Mouse (Mus musculus) liver, embryonic 18 days (tissue): ENCODE data around the gene Unc79. TPM values are rescaled to one million over a fixed set of nuclear protein-coding genes. Genes with fewer than 3 reads are reported as not detected.

Experiments used
- polyA plus RNA-seq: library from polyadenylated mRNA; depleted of rRNA; stranded (reverse); fragments of >200 nt; gene quantifications from 2 replicates; pipeline ENCODE4 v1.2.3, GENCODE M21; 2012; rRNA removed

Unc79 gene
- 0.08 and 0.10 TPM in 2 replicates for polyA plus RNA-seq

DNA sequence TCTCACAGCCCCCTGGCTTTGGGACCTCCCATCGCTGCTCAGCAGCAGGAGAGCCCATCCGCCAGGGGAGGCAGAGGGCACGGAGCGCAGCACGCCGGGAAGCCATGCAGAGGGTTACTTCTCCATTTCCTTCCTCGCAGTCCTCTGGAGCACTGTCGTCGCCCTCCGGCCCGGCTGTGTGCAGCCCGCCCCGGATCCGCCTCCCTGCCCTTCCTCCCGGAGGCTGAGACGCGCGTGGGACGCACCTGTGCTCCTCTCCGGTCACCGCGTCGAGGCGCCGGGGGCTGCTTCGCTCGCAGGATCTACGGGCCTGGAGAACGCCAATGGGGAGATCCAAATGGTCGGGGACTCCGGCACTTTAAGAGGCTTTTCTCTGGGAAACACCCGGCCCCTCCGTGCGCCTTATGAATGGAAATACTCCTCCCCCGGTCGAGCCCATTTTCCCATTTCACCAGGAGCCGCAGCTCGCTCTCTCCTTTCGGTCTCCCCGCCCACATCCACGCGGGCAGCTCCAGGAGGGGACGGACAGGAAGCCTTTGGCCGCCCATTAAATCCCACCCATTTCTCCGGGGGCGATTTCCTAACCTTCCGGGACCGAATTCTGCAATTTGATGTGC, at the start of gene Unc79:
Gene Unc79, plus strand, starts transcription at position 82 of the 617 bp plus-strand sequence.

DNA sequence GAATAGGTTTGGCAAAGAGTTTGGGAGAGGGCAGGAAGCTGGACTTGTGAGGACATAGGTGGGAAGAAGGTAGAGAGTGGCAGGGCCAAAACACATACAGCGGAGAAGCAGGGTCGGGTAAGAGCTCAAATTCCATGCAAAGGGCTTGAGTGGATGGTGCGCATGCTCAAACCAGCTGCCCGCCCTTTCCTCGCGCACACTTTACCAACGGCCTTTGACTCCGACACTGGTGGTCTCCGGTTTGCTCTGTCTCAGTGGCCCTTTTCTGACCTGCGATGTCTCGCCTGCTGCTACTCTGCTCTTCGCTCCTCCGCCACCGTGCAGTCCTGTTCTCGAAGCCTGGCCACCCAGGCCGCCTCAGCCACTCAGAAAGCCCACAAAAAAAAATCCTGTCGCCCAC, 49.6 kb upstream of the Unc79 start, which contains the start of gene Cox8c:
Gene Cox8c, plus strand, starts transcription at position 226 of the 400 bp plus-strand sequence.

Other genes with a start within 250 kb of the Unc79 start
- 4.5 and 4.9 TPM in 2 replicates for gene Itpk1, start 243.9 kb upstream of the Unc79 start, polyA plus RNA-seq
- gene Moap1, start 205.2 kb upstream of the Unc79 start, polyA plus RNA-seq = 0.87 and 1.2 TPM in 2 replicates
- gene Tmem251, start 205.1 kb upstream of the Unc79 start, polyA plus RNA-seq = 1.6 and 1.7 TPM in 2 replicates
- not detected in 2 replicates for gene Gm28051, start 191.1 kb upstream of the Unc79 start, polyA plus RNA-seq
- 7.2 and 8.0 TPM in 2 replicates for gene Gon7, start 191.1 kb upstream of the Unc79 start, polyA plus RNA-seq
- gene Ubr7, start 190.9 kb upstream of the Unc79 start, polyA plus RNA-seq = 10.6 and 10.9 TPM in 2 replicates
- 4.2 and 4.3 TPM in 2 replicates for gene Gm20604, start 190.2 kb upstream of the Unc79 start, polyA plus RNA-seq
- gene Btbd7, start 70.4 kb upstream of the Unc79 start, polyA plus RNA-seq = 4.5 and 4.9 TPM in 2 replicates
- not detected in 2 replicates for gene Cox8c, start 49.5 kb upstream of the Unc79 start, polyA plus RNA-seq